Mouse (Mus musculus) neural tube, embryonic 15.5 days (tissue): ENCODE data around the gene Crcp. TPM values are rescaled to one million over a fixed set of nuclear protein-coding genes. Genes with fewer than 3 reads are reported as not detected.

Source experiments
- ATAC-seq: fragments of 200-750 bp; cut with Nextera tagmentation; 2 replicates; pipeline ENCODE4 v1.8.0; 2017; ENCODE audit warnings: mild to moderate bottlenecking, moderate TSS enrichment, moderate library complexity; ENCODE audit not compliant: low FRiP score
- H3K27ac ChIP-seq: fragments of 300-500 bp; sonication (generic); replicated peaks from 2 replicates; pipeline ENCODE4 v1.5.1; 2015; ENCODE audit warnings: mild to moderate bottlenecking, inconsistent platforms
- H3K27me3 ChIP-seq: fragments of 300-500 bp; sonication (generic); replicated peaks from 2 replicates; pipeline ENCODE4 v1.6.1; 2015; ENCODE audit warnings: inconsistent platforms
- H3K36me3 ChIP-seq: fragments of 300-500 bp; sonication (generic); 2 replicates; pipeline ENCODE4 v1.6.1; 2015; ENCODE audit warnings: inconsistent platforms
- H3K4me1 ChIP-seq: fragments of 300-500 bp; sonication (generic); 2 replicates; pipeline ENCODE4 v1.6.1; 2015; ENCODE audit warnings: inconsistent platforms
- H3K4me2 ChIP-seq: fragments of 300-500 bp; sonication (generic); 2 replicates; pipeline ENCODE4 v1.6.1; 2015; ENCODE audit warnings: inconsistent platforms, mild to moderate bottlenecking, moderate library complexity
- H3K4me3 ChIP-seq: fragments of 300-500 bp; sonication (generic); replicated peaks from 2 replicates; pipeline ENCODE4 v1.5.1; 2015; ENCODE audit warnings: mild to moderate bottlenecking, inconsistent platforms
- H3K9ac ChIP-seq: fragments of 300-500 bp; sonication (generic); replicated peaks from 2 replicates; pipeline ENCODE4 v1.6.1; 2015; ENCODE audit warnings: mild to moderate bottlenecking, inconsistent platforms
- H3K9me3 ChIP-seq: fragments of 300-500 bp; sonication (generic); replicated peaks from 2 replicates; pipeline ENCODE4 v1.6.1; 2016; ENCODE audit warnings: inconsistent platforms
- WGBS: fragments of 180-500 bp; shearing (Covaris S2); methylation state at CpG from one replicate; pipeline ENCODE4 v1.1.7; 2015; ENCODE audit warnings: mixed read lengths; 5-methylcytosine and 5-hydroxymethylcytosine counted together
- polyA plus RNA-seq: library from polyadenylated mRNA; unstranded; fragments of >200 nt; fragmentation: Nextera tagmentation; extraction: Ambion mirVana; gene quantifications from 2 replicates; pipeline ENCODE4 v1.2.1, GENCODE M21; 2015

Gene Crcp
- polyA plus RNA-seq, 1 experiment from 2014 or later: 80.4 TPM

DNA sequence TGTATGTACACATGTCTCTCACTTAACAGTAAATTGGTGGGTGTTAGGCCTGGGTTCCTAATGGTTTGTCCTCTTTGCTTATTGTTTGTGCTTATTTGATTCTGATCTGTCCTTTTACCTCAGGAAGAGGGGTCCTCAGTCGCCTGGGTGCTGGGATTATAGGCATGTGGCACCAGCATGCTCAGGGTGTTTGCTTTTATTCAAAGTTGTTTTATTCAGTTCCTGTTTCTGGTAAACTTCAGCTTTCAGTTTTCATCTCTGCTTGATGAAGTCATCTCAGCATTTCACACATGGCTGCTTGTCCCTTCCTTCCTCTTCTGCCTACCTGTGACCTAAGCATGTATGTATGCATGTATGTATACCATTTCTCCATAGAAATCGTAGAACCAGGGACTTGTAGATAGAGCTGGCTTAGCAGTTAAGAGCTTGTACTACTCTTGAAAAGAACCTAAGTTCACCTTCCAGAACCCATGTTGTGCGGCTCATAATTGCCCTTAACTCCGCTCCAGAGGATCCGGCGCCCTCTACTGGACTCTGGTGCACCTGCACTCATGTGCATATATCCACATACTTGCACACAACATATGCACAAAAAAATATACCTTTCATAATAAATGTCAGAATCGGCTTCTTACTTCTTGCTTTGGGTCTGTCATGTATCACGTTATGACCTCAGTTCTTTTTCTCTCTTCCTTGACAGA, 52.2 kb downstream of the Crcp start:
- no peak overlapping the region for H3K4me3 ChIP-seq
- H3K27ac ChIP-seq: no peak overlapping the region
- no peak overlapping the region for H3K9ac ChIP-seq
- no peak for ATAC-seq
- peaks cover 10% of the 10 kb centered on the region; the same call in 1 of the 2 replicates for H3K36me3 ChIP-seq
- H3K9me3 ChIP-seq: 0 out of 2 replicates have a peak, but pooled peaks cover 5% of the 10 kb centered on the region
- peaks cover 20% of the 10 kb centered on the region for H3K4me1 ChIP-seq
- no peak overlapping the region for H3K4me2 ChIP-seq
- WGBS: 98% methylated on average over 8 of the region's 8 CpGs
- H3K27me3 ChIP-seq: no peaks in the 10 kb centered on the region; the same call in 1 of the 2 replicates

GRCm38 (mm10) chr5:130082431-130082830, 53.3 kb downstream of the Crcp start:
- ATAC-seq: no peak
- no peaks in the 10 kb centered on the region; the same call in 1 of the 2 replicates for H3K27me3 ChIP-seq
- H3K9ac ChIP-seq: no peak overlapping the region
- peaks cover 10% of the 10 kb centered on the region; the same call in 1 of the 2 replicates for H3K36me3 ChIP-seq
- H3K9me3 ChIP-seq: 0 out of 2 replicates have a peak, but pooled peaks cover 5% of the 10 kb centered on the region
- no peak overlapping the region for H3K27ac ChIP-seq
- H3K4me3 ChIP-seq: no peak overlapping the region
- peaks cover 20% of the 10 kb centered on the region for H3K4me1 ChIP-seq
- 88% methylated on average over 4 of the region's 4 CpGs for WGBS
- H3K4me2 ChIP-seq: no peak overlapping the region

GRCm38 (mm10) chr5:130084271-130084670, 55.2 kb downstream of the Crcp start:
- Histone ChIP-seq H3K9me3 (0 out of 2 replicates have a peak, but pooled peaks cover 5% of the 10 kb centered on the region), H3K4me2 (no peak overlapping the region), H3K27ac (no peak overlapping the region), H3K4me3 (no peak overlapping the region), H3K4me1 (peaks cover 13% of the 10 kb centered on the region), H3K36me3 (peaks cover 13% of the 10 kb centered on the region; the same call in 1 of the 2 replicates), H3K9ac (no peak overlapping the region), H3K27me3 (no peaks in the 10 kb centered on the region)
- no peak for ATAC-seq
- WGBS: 92% methylated on average over 3 of the region's 3 CpGs

DNA sequence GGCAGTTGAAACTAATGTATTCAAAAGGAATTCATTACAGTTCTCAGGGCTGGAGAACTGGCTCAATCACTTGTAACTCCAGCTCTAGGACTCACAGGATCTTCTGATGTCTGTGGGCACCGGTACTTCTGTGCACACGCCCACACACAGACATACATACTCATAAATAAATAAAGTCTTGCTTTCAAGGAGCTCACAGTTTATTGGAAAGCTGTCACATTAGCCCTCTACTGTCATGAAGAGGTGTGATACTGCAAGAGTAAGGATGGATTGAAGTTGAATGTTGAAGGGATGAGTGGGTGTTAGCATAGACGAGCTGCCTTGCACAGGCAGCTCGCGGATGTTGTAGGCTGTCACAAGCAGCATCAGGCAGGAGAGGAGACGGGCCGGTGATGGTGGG, 58.9 kb downstream of the Crcp start:
- no peaks in the 10 kb centered on the region for H3K27me3 ChIP-seq
- 0 out of 2 replicates have a peak, but pooled peaks cover 9% of the 10 kb centered on the region for H3K36me3 ChIP-seq
- ATAC-seq: no peak
- no peaks in the 10 kb centered on the region for H3K9me3 ChIP-seq
- no peaks in the 10 kb centered on the region for H3K4me1 ChIP-seq
- WGBS: 90% methylated on average over 7 of the region's 7 CpGs
- H3K4me2 ChIP-seq: no peak overlapping the region
- no peak overlapping the region for H3K27ac ChIP-seq
- H3K9ac ChIP-seq: no peak overlapping the region
- no peak overlapping the region for H3K4me3 ChIP-seq

DNA sequence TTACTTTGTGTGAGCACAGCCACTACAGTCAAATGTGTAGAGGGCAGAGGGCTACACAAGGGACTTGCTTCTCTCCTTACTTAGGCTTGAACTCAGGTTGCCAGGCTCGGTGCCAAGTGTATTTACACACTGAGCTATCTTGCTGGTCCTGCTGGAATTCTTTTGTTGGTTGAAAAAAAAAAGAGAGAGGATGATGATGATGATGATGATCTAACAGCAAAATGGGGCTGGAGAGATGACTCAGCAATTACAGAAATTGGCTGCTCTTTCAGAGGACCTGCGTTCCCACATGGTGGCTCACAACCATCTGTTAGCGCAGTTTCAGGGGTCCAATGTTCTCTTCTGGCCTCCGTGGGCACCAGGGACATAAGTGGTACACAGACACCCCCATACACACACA, 59.5 kb downstream of the Crcp start:
- Histone ChIP-seq H3K36me3 (0 out of 2 replicates have a peak, but pooled peaks cover 9% of the 10 kb centered on the region), H3K27ac (no peak overlapping the region), H3K27me3 (no peaks in the 10 kb centered on the region), H3K9ac (no peak overlapping the region), H3K4me2 (no peak overlapping the region), H3K4me3 (no peak overlapping the region), H3K4me1 (no peaks in the 10 kb centered on the region), H3K9me3 (no peaks in the 10 kb centered on the region)
- ATAC-seq: no peak
- 93% methylated on average over 4 of the region's 4 CpGs for WGBS

GRCm38 (mm10) chr5:130089177-130089576, 60.1 kb downstream of the Crcp start:
- Histone ChIP-seq H3K9ac (no peak overlapping the region), H3K4me2 (no peak overlapping the region), H3K36me3 (0 out of 2 replicates have a peak, but pooled peaks cover 9% of the 10 kb centered on the region), H3K9me3 (no peaks in the 10 kb centered on the region), H3K4me3 (no peak overlapping the region), H3K27ac (no peak overlapping the region), H3K27me3 (no peaks in the 10 kb centered on the region), H3K4me1 (no peaks in the 10 kb centered on the region)
- no peak for ATAC-seq
- 84% methylated on average over 7 of the region's 7 CpGs for WGBS

- 94% methylated on average over 18 of the region's 18 CpGs for WGBS
- no peaks in the 10 kb centered on the region for H3K27me3 ChIP-seq
- no peak overlapping the region for H3K4me3 ChIP-seq
- H3K36me3 ChIP-seq: 0 out of 2 replicates have a peak, but pooled peaks cover 9% of the 10 kb centered on the region
- H3K9me3 ChIP-seq: no peaks in the 10 kb centered on the region
- no peak overlapping the region for H3K9ac ChIP-seq
- H3K4me1 ChIP-seq: no peaks in the 10 kb centered on the region
- H3K27ac ChIP-seq: no peak overlapping the region
- ATAC-seq: no peak
- no peak overlapping the region for H3K4me2 ChIP-seq
Observed at GRCm38 (mm10) chr5:130089626-130090393, 60.7 kb downstream of the Crcp start.

GRCm38 (mm10) chr5:130096754-130097153, 67.7 kb downstream of the Crcp start:
- WGBS: 63% methylated on average over 12 of the region's 12 CpGs
- Histone ChIP-seq H3K27me3 (no peaks in the 10 kb centered on the region), H3K4me2 (no peak overlapping the region), H3K36me3 (peaks cover 2% of the 10 kb centered on the region), H3K9ac (no peak overlapping the region), H3K4me1 (no peaks in the 10 kb centered on the region), H3K4me3 (no peak overlapping the region), H3K27ac (no peak overlapping the region), H3K9me3 (no peaks in the 10 kb centered on the region)
- no peak for ATAC-seq

GRCm38 (mm10) chr5:130097837-130098236, 68.7 kb downstream of the Crcp start:
- H3K9ac ChIP-seq: no peak overlapping the region
- no peak overlapping the region for H3K4me2 ChIP-seq
- H3K4me3 ChIP-seq: no peak overlapping the region
- no peak overlapping the region for H3K27ac ChIP-seq
- WGBS: 90% methylated on average over 2 of the region's 2 CpGs
- H3K27me3 ChIP-seq: no peaks in the 10 kb centered on the region
- no peaks in the 10 kb centered on the region for H3K4me1 ChIP-seq
- ATAC-seq: no peak
- H3K9me3 ChIP-seq: no peaks in the 10 kb centered on the region
- peaks cover 13% of the 10 kb centered on the region for H3K36me3 ChIP-seq

- Histone ChIP-seq H3K9me3 (no peaks in the 10 kb centered on the region), H3K4me2 (no peak overlapping the region), H3K36me3 (peaks cover 24% of the 10 kb centered on the region), H3K4me3 (no peak overlapping the region), H3K27me3 (no peaks in the 10 kb centered on the region), H3K27ac (no peak overlapping the region), H3K9ac (no peak overlapping the region), H3K4me1 (no peaks in the 10 kb centered on the region; the same call in 1 of the 2 replicates)
- no peak for ATAC-seq
- WGBS: 96% methylated on average over 17 of the region's 17 CpGs
Observed at GRCm38 (mm10) chr5:130101724-130102123, 72.6 kb downstream of the Crcp start.

DNA sequence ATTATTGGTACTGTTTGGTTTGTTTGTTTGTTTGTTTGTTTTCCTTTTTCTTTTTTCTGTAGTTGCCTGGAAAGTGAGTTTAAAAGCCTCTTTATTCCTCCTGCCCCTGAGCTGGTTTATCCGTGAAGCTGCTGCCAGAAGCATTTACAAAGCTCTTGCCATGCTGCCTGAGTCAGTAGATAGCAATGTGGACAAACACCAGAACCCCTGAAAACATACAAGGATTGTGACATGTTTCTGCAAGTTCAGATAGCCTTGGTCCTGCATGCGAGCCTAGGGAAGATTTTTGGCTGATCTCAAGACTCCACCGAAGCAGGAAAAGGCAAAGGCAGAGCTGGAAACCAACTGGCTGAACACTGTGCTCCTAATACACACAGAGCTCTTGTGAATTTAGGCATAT, 80.3 kb downstream of the Crcp start:
- whole genome bisulfite sequencing: 93% methylated on average over 3 of the region's 3 CpGs
- H3K9me3 ChIP-seq: no peaks in the 10 kb centered on the region
- H3K27ac ChIP-seq: no peak overlapping the region
- peaks cover 7% of the 10 kb centered on the region; the same call in 1 of the 2 replicates for H3K4me1 ChIP-seq
- no peak overlapping the region for H3K4me2 ChIP-seq
- no peak for ATAC-seq
- no peaks in the 10 kb centered on the region for H3K27me3 ChIP-seq
- H3K9ac ChIP-seq: no peak overlapping the region
- H3K36me3 ChIP-seq: peaks cover 14% of the 10 kb centered on the region; the same call in 1 of the 2 replicates
- H3K4me3 ChIP-seq: no peak overlapping the region
